18 mouse cellular contexts compared by ENCODE assay signal in the genomic region with DNA sequence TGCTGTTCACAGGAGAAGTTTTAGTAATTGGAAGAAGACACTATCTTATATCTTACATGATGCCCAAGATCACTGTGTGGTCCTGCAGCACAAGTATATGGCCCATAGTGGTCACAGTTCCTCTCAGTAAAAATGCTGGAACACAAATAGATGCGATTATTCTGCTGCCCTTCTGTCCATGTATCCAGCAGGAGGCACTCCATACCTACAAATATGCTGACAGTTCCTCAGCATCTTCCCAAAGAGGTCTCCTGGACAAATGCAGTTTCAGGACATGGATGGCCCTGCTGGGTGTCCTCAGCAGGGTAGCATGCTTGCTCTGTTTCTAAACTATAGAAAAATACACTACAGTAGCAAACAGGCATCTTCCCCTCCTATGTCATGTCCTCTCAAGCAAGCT. TPM values are rescaled to one million over a fixed set of nuclear protein-coding genes. Genes with fewer than 3 reads are reported as not detected.
A peak's percentile ranks its signal among the peaks of the same experiment; 100 is the strongest.
DNase-seq lines count a peak whose midpoint lies in the region; ATAC-seq and TF ChIP-seq lines count a peak whose summit lies in the region.
"Not testable (repeated sequence)": the region's sequence is repeated elsewhere in the genome, so short reads cannot be mapped to it uniquely, and the experiment has no call there.
"Had no signal": no experiment of that assay in that cellular context is flagged by ENCODE, and none has a peak within 500 bp of the region (broad histone marks: within the 10 kb centered on the region; RNA-seq: fewer than 3 reads in every experiment).

No protein-coding gene starts in this region.

- not testable (repeated sequence) for H3K4me1 ChIP-seq in forebrain, postnatal 0 days (ENCODE audit: insufficient read depth); midbrain, embryonic 10.5 days

- H3K36me3 ChIP-seq in forebrain, postnatal 0 days (ENCODE audit: insufficient read depth); midbrain, embryonic 10.5 days: not testable (repeated sequence)

- H3K27me3 ChIP-seq in forebrain, postnatal 0 days (ENCODE audit: insufficient read depth, low read length); midbrain, embryonic 10.5 days (ENCODE audit: low read depth, poor library complexity, severe bottlenecking): not testable (repeated sequence)

- not testable (repeated sequence) for H3K27ac ChIP-seq in forebrain, postnatal 0 days (ENCODE audit: low read depth, low read length); midbrain, embryonic 10.5 days (replicated peaks)

- not testable (repeated sequence) for H3K4me2 ChIP-seq in forebrain, postnatal 0 days (ENCODE audit: low read depth)

- intact Hi-C loops in left cerebral cortex, postnatal 4 days (cut with DNase I): loop anchor here (5.0 kb wide), 1 partner anchor 106 kb away; no protein-coding TSS in a partner anchor

- peak; percentile 54; the same call in 1 of the 2 replicates for TF ChIP-seq CTCF in brain, embryonic 14.5 days (IDR thresholded peaks at IDR 0.05; ENCODE audit: borderline replicate concordance, extremely low read depth, insufficient read depth, insufficient read length)
- TF ChIP-seq CTCF in forebrain, postnatal 0 days (IDR thresholded peaks at IDR 0.05; ENCODE audit: low read depth): peak; percentile 71

- 17% methylated on average over 1 of the region's 1 CpGs for WGBS in forebrain, postnatal 0 days
- WGBS in midbrain, embryonic 10.5 days: 27% methylated on average over 1 of the region's 1 CpGs

- TF ChIP-seq POLR2A in brain, embryonic 14.5 days (IDR thresholded peaks at IDR 0.05; ENCODE audit: borderline replicate concordance, extremely low read depth, insufficient read depth, insufficient read length, poor library complexity, severe bottlenecking): not testable (repeated sequence)

- DNase-seq in Muller cell, postnatal 12 days (ENCODE audit: inconsistent ontology term): peak; percentile 11
- DNase-seq in brain, embryonic 14.5 days (ENCODE audit: low read depth): peak; percentile 60
- DNase-seq in forebrain, postnatal 0 days: peak; percentile 55
- peak; percentile 44 for DNase-seq in heart, postnatal 4 days
- DNase-seq in kidney, postnatal 36 days: peak; percentile 25 to 39
- DNase-seq in left cerebral cortex, postnatal 4 days: peak; percentile 16
- DNase-seq in midbrain, embryonic 10.5 days (ENCODE audit: low spot score): peak; percentile 15
- DNase-seq in telencephalon, adult 2 months (ENCODE audit: low read depth, low spot score): peak; percentile 4

- H3K9me3 ChIP-seq in forebrain, postnatal 0 days (ENCODE audit: low read length); midbrain, embryonic 10.5 days (replicated peaks): not testable (repeated sequence)

- not testable (repeated sequence) for ATAC-seq in forebrain, postnatal 0 days

- H3K4me3 ChIP-seq in forebrain, postnatal 0 days (ENCODE audit: low read depth, low read length); midbrain, embryonic 10.5 days: not testable (repeated sequence)

- H3K9ac ChIP-seq in forebrain, postnatal 0 days: not testable (repeated sequence)

RNA-seq across cellular contexts. Expression of a gene that starts 52.4 kb away (rescaled TPM):
- polyA plus RNA-seq in brain, embryonic 14.5 days (2012; rRNA removed): not detected in 2 replicates
- not detected in 2 replicates for total RNA-seq in forebrain, postnatal 0 days (2014; rRNA removed)
- not detected in 2 replicates for polyA plus RNA-seq in forebrain, postnatal 0 days (2015; fragmentation: Nextera tagmentation; extraction: Ambion mirVana)
- not detected for total RNA-seq in heart, postnatal 4 days (2021)
- not detected for total RNA-seq in left cerebral cortex, postnatal 4 days (2021)
- not detected in 2 replicates for polyA plus RNA-seq in midbrain, embryonic 10.5 days (2016; fragmentation: Nextera tagmentation; extraction: Ambion mirVana)
- total RNA-seq: gastrocnemius, adult 8-10 months; layer of hippocampus, adult 8-10 months; monocyte, adult 5-6 weeks; neutrophil, adult 5-6 weeks had no signal
- polyA plus RNA-seq: forebrain, embryonic 10.5 days; heart, embryonic 13.5 days; inflammation-experienced regulatory T-cells, adult 6 months; limb, embryonic 15.5 days; macrophage; urinary bladder, adult 2 months had no signal

Comparison
In these comparisons a context has a peak if more than half of its experiments do, and no peak if none do; other contexts are left out.
1. DNase-seq: peak in every context shown above with its lines; median percentile 60 in brain, embryonic 14.5 days; 55 in forebrain, postnatal 0 days; 44 in heart, postnatal 4 days; 32 in kidney, postnatal 36 days; 16 in left cerebral cortex, postnatal 4 days; 15 in midbrain, embryonic 10.5 days; 11 in Muller cell, postnatal 12 days; 4 in telencephalon, adult 2 months.